Mouse (Mus musculus): ENCODE data around the gene Nbl1.

Nbl1 gene

DNA sequence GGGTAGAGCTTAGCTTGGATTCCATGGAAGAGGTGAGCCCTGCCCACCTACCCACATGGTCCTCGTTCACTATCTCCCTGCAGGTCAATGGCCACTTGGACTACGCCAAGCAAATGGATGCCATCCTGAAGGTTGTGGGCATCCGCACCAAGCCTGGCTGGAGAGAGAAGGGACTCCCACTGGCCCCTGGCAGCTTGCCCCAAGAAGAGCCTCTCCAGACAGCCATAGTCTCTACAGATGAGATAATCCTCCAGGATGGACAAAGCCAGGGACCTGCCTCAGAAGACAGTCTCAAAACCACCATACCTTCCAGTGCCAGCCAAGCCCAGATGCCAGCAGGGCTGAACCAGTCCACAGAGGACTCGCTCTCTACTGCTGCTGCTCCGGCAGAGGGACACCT is 34.8 kb downstream of the Nbl1 start:
- DNase-seq: no peak

GRCm38 (mm10) chr4:139057291-139057690 is 35.5 kb downstream of the Nbl1 start:
- no peak for DNase-seq

DNA sequence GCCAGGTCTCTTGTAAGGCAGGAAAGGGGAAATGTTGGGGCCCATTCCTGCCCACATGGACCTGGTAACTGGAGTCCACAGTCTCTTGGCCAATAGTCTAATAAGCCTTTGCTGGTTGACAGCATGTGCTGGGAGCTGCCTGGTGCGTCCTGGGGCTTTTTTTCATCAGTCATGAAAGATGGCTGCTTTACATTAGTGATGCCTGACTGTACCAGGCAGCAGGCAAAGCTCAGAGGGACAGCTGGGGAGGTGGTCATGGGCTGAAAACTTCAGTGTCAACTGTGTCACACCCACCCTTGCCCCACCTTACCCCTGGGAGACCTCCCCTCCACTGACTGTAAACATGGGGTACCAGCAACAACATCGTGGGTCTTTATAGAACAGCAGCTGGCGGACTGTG is 37.0 kb downstream of the Nbl1 start:
- DNase-seq: no peak

DNA sequence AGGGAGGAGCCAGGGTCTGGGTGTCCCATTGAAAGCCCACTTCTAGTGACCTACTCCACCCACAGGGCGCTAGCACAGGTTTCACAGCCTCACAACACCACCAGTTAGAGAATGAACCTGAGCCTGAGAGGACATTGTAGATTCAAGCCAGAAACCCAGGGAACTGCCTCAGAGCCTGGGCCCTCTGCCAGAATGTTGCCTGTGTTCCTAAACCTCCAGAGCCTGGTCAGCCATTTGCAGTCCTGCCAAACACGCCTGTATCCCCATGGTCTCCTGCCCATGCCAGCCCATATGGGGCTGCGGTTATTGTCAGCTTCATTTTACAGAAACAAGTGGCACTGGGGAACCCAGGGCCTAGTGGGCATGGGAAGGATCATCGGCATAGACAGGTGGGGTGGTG is 37.5 kb downstream of the Nbl1 start:
- peak; percentile 29 for DNase-seq

DNA sequence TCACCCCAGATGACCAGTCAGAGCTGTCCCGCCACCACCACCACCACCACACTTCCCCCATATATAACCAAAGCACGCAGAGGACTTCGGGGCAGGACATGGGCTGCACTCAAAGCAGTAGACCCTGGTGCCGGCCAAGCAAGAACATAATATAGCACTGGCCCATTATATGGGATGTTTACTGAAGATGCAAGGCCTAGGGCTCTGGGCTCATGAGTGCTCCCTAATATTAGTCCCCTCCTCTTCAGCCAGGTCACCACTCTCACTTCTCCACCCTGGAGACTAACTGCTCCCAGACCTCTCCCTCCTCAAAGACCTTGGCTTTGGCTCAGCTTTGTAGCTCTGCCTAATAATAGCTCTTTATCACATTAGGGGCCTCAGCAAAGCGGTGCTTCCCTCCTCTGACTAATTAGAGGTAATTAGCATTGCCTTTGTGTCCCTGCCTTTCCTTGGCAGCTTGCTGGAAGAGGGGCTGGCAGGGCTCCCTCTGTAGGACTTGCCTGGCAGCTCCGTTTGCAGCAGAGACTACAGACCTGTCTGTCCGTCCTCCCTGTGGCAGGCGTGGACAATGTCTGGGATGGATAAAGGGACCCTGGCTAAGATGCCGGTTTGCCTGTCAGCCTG is 38.4 kb downstream of the Nbl1 start:
- no peak for DNase-seq

GRCm38 (mm10) chr4:139053391-139053790 is 39.4 kb downstream of the Nbl1 start:
- DNase-seq: no peak

- DNase-seq: no peak
Observed at GRCm38 (mm10) chr4:139052796-139053195, 40.0 kb downstream of the Nbl1 start.

GRCm38 (mm10) chr4:139048518-139048917 is 44.3 kb downstream of the Nbl1 start:
- no peak for DNase-seq

GRCm38 (mm10) chr4:139046354-139046753 is 46.4 kb downstream of the Nbl1 start:
- DNase-seq: no peak

DNA sequence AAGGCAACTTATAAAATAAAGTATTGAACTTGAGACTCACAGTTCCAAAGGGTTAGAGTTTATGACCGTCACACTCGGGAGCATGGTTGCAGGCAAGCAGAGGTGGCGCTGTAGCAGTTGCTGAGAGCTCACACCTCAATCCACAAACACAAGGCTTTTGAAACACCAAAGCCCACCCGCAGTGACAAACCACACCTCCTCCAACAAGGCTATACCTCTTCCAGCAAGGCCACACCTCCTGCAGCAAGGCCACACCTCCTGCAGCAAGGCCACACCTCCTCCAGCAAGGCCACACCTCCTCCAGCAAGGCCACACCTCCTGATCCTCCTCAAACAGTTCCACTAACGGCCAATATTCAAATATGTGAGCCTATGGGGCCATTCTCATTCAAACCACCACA is 48.2 kb downstream of the Nbl1 start:
- DNase-seq: no peak

DNA sequence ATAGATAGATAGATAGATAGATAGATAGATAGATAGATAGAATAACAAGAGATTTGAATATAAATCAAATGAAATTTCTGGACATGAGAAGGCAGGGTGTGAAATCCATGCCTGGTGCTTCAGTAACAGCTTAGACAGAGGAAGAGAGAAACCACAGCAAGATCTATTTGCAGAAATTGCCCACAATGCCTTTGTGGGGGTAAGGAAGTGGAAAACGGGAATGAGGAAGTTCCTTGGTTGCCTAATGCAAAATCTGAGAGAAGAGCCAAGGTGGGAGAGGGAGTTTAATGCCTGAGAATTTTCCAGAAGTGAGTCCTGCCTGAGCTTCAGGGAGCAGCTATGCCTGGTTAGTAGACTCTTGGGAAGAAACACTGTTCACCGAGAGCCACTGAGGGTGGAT is 49.2 kb downstream of the Nbl1 start:
- no peak for DNase-seq

- DNase-seq: no peak
Observed at GRCm38 (mm10) chr4:139042611-139043010, 50.2 kb downstream of the Nbl1 start.

- DNase-seq: no peak
Observed at GRCm38 (mm10) chr4:139040084-139040839, 52.5 kb downstream of the Nbl1 start.

GRCm38 (mm10) chr4:139037795-139038607 is 54.8 kb downstream of the Nbl1 start:
- no peak for DNase-seq

DNA sequence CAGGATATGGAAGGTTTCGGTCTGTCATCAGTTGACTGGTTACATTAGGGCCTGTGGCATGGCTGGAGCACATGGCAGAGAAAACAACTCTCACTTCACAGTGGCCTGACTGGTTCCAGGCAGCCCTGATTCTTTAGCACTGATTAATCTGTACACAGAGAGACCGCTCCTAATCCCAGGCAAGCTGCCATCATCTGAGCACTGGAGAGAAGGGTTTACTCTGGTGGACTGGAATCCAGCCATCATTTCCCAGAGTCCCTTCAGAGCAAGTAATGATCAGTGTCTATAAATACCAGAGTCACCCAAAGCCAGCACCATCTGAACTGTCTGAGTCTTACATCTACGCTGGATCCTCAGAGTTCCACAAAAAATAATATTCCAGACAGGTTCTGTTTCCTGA is 57.0 kb downstream of the Nbl1 start:
- DNase-seq: no peak

DNA sequence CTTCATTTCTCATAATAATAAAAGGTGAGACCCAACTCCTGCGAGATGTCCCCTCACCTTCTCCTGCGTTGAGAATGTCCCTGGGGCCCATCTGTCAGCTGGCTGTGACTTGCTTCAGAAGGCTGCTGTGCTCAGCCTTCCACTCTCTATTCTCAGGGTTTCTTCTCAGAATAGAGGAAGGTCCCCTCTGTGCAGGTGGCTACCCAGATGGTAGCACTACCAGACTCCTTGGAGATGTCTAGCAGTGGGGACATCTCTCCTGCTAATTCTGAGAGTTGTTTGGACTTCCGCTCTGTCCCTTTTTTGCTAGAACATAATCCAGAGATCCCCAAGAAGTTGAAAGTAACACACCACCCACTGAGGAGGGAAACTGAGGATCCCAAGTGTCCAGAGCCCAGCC is 57.9 kb downstream of the Nbl1 start:
- DNase-seq: no peak

DNA sequence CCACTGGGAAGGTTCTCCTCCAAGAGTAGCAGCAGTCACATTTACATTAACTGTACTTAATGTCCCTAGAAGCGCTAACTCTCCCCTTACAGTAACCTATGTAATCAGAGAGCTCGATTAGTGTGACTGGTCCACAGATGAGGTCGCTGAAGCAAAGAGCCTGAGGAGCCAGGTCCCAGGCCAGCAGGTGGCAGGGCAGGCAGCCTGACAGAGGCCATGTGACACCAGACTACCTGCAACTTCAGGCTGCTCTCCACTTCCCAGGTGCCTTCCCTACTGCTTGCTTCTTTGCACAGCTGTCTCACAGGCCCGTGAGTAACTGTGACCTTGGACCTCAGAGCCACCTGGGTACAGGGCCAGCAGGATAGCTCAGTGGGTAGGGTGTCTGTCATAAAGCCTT is 58.3 kb downstream of the Nbl1 start:
- DNase-seq: no peak

- no peak for DNase-seq
Observed at GRCm38 (mm10) chr4:139034010-139034367, 58.8 kb downstream of the Nbl1 start.

GRCm38 (mm10) chr4:139033263-139034009 is 59.4 kb downstream of the Nbl1 start:
- DNase-seq: no peak

- no peak for DNase-seq
Observed at GRCm38 (mm10) chr4:139032521-139032920, 60.3 kb downstream of the Nbl1 start.
